Mouse (Mus musculus) myocyte (in vitro differentiated cells): ENCODE results near the gene Zfp120.
"Not testable (repeated sequence)": the region's sequence is repeated elsewhere in the genome, so short reads cannot be mapped to it uniquely, and the experiment has no call there.

Source experiments
- CEBPB ChIP-seq: IDR thresholded peaks from 2 replicates; pipeline ENCODE4 v1.6.1; 2011; ENCODE audit warnings: mild to moderate bottlenecking, moderate library complexity; ENCODE audit not compliant: poor library complexity, insufficient read depth, severe bottlenecking
- E2F4 ChIP-seq: IDR thresholded peaks from one replicate; pipeline ENCODE4 v1.6.1; 2011; ENCODE audit warnings: mild to moderate bottlenecking, control low read depth, moderate library complexity; ENCODE audit not compliant: insufficient read depth
- MYOD1 ChIP-seq, 3 experiments: IDR thresholded peaks; one replicate each; pipeline ENCODE4 v1.6.1; 2011; ENCODE audit warnings: control low read depth in 2 of 3, low read depth in 2 of 3, mild to moderate bottlenecking in 2 of 3, moderate library complexity in 1 of 3; ENCODE audit not compliant: insufficient read length in 2 of 3, control insufficient read depth in 1 of 3
- POLR2A ChIP-seq: IDR thresholded peaks from one replicate; pipeline ENCODE4 v1.6.1; 2011; ENCODE audit warnings: low read depth, mild to moderate bottlenecking, control low read depth, moderate library complexity; ENCODE audit not compliant: insufficient read length
- REST ChIP-seq: IDR thresholded peaks from one replicate; pipeline ENCODE4 v1.6.1; 2011; ENCODE audit warnings: mild to moderate bottlenecking, control low read depth, moderate library complexity; ENCODE audit not compliant: insufficient read depth, insufficient read length
- TCF12 ChIP-seq: IDR thresholded peaks from one replicate; pipeline ENCODE4 v1.6.1; 2011; ENCODE audit warnings: mild to moderate bottlenecking, control low read depth; ENCODE audit not compliant: poor library complexity, insufficient read depth, severe bottlenecking
- USF1 ChIP-seq: IDR thresholded peaks from one replicate; pipeline ENCODE4 v1.6.1; 2011; ENCODE audit warnings: low read depth, mild to moderate bottlenecking, control low read depth, moderate library complexity

DNA sequence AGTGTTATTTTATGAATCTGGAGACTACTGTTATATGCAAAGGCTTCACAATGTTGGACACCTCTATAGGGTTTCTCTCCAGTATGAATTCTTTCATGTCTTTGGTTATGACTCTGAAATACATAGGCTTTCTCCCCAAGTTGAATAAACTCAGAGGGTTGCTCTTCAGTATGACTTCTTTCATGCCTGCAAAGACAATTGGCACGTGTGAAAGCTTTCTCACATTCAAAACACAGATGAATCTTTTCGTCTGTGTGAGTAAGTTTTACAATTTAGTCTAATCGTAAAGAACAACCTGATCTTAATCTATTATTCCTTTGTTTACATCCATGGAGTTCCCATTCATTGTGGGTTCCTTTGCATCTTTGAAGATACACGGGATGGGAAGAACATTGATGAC lies 43.1 kb upstream of the Zfp120 start, which contains the start of gene Gm10770:
- not testable (repeated sequence) for TF ChIP-seq USF1; REST; POLR2A; TCF12; E2F4; MYOD1 (IDR thresholded peaks at IDR 0.05; ENCODE audit: control insufficient read depth in 1 of 3, insufficient read length in 2 of 3, low read depth in 2 of 3); CEBPB
